Mouse (Mus musculus): ENCODE results near the gene Vmn2r6. TPM values are rescaled to one million over a fixed set of nuclear protein-coding genes. Genes with fewer than 3 reads are reported as not detected.
"Not testable (repeated sequence)": the region's sequence is repeated elsewhere in the genome, so short reads cannot be mapped to it uniquely, and the experiment has no call there.

Vmn2r6 gene
- polyA plus RNA-seq (2012; rRNA removed) = not detected in 2 replicates

DNA sequence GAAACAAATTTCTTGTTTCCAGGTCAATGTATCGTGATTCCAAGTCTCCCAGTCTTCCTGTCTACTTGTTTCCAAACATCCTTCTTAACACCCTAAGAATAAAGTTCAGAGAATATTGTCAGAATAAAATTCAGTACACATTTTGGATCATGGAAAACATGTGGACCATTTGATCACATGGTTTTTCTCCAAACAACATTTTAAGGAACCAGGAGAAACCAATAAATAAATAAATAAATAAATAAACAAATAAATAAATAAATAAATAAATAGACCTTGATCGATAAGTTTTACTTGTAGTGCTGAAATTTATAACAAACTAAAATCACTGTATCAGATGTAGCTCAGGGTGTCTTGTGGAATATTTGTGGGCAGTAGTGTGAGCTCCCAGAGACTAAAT is at the start of gene Vmn2r6:
Gene Vmn2r6, minus strand, starts transcription at position 101 of the 400 bp plus-strand sequence.
- H3K4me1 ChIP-seq (replicated peaks; ENCODE audit: control insufficient read depth, insufficient read depth, low read length); H3K27ac ChIP-seq (ENCODE audit: control insufficient read depth, insufficient read depth, low read length); H3K27me3 ChIP-seq (ENCODE audit: control insufficient read depth, insufficient read depth, low read length); H3K4me3 ChIP-seq (ENCODE audit: control insufficient read depth, insufficient read depth, low read length); H3K36me3 ChIP-seq (ENCODE audit: control insufficient read depth, insufficient read depth, low read length); DNase-seq: not testable (repeated sequence)
- WGBS = 83% methylated on average over 2 of the region's 2 CpGs

DNA sequence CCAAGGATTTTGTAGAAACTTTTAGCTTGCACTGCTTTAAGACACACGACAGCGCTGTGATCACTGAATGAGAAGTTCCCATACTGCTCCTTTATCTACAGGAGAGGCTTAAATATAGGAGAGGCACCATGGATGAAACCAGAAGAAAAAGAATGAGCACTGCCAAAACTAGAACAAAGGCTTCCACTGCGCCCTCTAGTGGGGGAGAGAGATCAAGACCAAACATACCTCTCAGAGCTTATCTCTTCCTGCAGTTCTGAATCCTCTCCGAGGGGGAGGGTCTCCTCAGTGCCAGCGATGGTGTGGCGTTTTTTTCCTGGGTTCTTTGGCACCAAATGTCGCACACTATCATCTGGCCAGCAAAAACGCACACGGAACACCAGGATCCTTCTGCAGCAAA is 22.0 kb upstream of the Vmn2r6 start:
- 77% methylated on average over 9 of the region's 9 CpGs for WGBS

DNA sequence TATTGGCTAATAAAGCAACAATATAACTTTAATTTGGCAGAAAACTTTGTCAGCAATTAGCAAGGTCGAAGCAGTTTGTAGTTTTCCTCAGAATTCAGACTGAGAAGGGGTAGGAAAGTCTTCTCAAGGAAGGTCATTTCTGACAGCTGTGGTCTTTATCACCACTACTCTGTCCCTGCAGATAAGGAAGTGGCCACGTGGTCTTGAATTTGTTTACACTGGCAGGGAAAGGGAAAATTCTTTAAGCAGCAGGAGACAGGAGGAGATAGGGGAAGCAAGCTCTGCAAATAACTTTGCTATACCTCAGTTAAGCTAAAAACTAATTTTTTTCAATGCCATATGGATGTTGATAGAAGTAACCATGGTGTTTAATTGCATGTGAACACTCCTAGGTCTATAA is 3.2 kb upstream of the Vmn2r6 start:
- H3K4me3 ChIP-seq (ENCODE audit: control insufficient read depth, insufficient read depth, low read length); H3K27me3 ChIP-seq (ENCODE audit: control insufficient read depth, insufficient read depth, low read length); H3K27ac ChIP-seq (ENCODE audit: control insufficient read depth, insufficient read depth, low read length); DNase-seq; H3K4me1 ChIP-seq (replicated peaks; ENCODE audit: control insufficient read depth, insufficient read depth, low read length); H3K36me3 ChIP-seq (ENCODE audit: control insufficient read depth, insufficient read depth, low read length): not testable (repeated sequence)
- WGBS = 8% methylated on average over 2 of the region's 2 CpGs

More for the DNA sequence above, 22.0 kb upstream of the Vmn2r6 start:
- TF ChIP-seq POLR2A (IDR thresholded peaks at IDR 0.05; ENCODE audit: control insufficient read depth, extremely low read depth, insufficient read depth, low read length, poor library complexity) (no peak), CTCF (IDR thresholded peaks at IDR 0.05; ENCODE audit: borderline replicate concordance, control insufficient read depth, extremely low read depth, insufficient read depth, low read length, poor library complexity) (no peak)
- Histone ChIP-seq H3K4me1 (replicated peaks; ENCODE audit: control insufficient read depth, insufficient read depth, low read length) (no peaks in the 10 kb centered on the region), H3K27ac (ENCODE audit: control insufficient read depth, insufficient read depth, low read length) (no peak overlapping the region), H3K36me3 (ENCODE audit: control insufficient read depth, insufficient read depth, low read length) (no peaks in the 10 kb centered on the region), H3K27me3 (ENCODE audit: control insufficient read depth, insufficient read depth, low read length) (no peaks in the 10 kb centered on the region), H3K4me3 (ENCODE audit: control insufficient read depth, insufficient read depth, low read length) (no peak overlapping the region)
- no peak for DNase-seq

DNA sequence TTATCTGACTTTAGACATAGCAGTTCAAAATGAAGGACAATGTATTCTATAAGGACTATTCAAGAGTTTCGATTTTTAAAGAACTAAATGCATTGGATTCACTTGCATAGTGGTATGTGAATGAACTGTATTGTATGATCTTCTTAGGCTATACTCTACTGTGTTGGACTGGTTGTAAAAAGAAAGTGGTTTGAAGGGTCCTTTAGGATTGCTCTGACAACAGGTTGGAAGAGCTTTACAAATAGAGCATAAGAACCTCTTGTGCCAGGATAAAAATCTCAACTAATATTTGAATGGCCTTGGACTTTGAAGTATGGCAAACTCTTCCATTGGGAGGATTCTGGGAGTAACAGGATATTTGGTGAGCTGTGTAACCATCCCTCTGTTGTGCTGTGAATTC is 42.0 kb downstream of the Vmn2r6 start:
- not testable (repeated sequence) for H3K27me3 ChIP-seq (ENCODE audit: control insufficient read depth, insufficient read depth, low read length); DNase-seq; H3K36me3 ChIP-seq (ENCODE audit: control insufficient read depth, insufficient read depth, low read length); H3K27ac ChIP-seq (ENCODE audit: control insufficient read depth, insufficient read depth, low read length); H3K4me1 ChIP-seq (replicated peaks; ENCODE audit: control insufficient read depth, insufficient read depth, low read length); H3K4me3 ChIP-seq (ENCODE audit: control insufficient read depth, insufficient read depth, low read length)
- WGBS = 85% methylated on average over 1 of the region's 1 CpGs

DNA sequence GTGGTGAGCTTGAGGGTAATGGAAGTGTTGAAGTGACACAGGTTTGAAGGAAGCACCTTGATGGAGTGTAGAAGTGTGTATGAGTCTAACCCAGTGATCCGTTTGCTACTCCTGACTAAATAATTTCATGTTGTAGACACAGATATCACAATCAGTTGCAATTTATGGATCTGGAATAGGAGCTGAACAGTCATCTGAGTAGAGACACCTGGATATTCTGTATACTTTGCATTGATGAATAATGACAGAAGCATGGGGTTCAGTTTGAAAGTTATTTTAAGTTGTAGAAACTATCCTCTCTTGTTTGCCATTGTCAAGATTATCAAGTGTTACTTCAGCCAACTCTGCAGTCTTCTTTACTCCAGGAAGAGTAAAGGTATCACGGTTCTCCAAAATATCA is 55.9 kb downstream of the Vmn2r6 start, which contains the start of gene Vmn2r5:
Gene Vmn2r5, minus strand, starts transcription at position 101 of the 400 bp plus-strand sequence.
- H3K27me3 ChIP-seq (ENCODE audit: control insufficient read depth, insufficient read depth, low read length); H3K4me3 ChIP-seq (ENCODE audit: control insufficient read depth, insufficient read depth, low read length); H3K36me3 ChIP-seq (ENCODE audit: control insufficient read depth, insufficient read depth, low read length); DNase-seq; H3K27ac ChIP-seq (ENCODE audit: control insufficient read depth, insufficient read depth, low read length); H3K4me1 ChIP-seq (replicated peaks; ENCODE audit: control insufficient read depth, insufficient read depth, low read length): not testable (repeated sequence)
- 89% methylated on average over 1 of the region's 2 CpGs for WGBS

Other genes with a start within 250 kb of the Vmn2r6 start
- gene Vmn2r4, start 150.5 kb downstream of the Vmn2r6 start, polyA plus RNA-seq (2012; rRNA removed) = not detected in 2 replicates
- not detected in 2 replicates for gene Vmn2r5, start 56.0 kb downstream of the Vmn2r6 start, polyA plus RNA-seq (2012; rRNA removed)

Data from thymus, adult 2 months (tissue).